Mouse (Mus musculus) ovary, postnatal 10 days (tissue): Measurements from ENCODE around the gene Gpr82.

ENCODE experiments used
- DNase-seq: peaks from one replicate; pipeline ENCODE4 v3.0.0; 2022; ENCODE audit warnings: low spot score

Gpr82 gene

DNA sequence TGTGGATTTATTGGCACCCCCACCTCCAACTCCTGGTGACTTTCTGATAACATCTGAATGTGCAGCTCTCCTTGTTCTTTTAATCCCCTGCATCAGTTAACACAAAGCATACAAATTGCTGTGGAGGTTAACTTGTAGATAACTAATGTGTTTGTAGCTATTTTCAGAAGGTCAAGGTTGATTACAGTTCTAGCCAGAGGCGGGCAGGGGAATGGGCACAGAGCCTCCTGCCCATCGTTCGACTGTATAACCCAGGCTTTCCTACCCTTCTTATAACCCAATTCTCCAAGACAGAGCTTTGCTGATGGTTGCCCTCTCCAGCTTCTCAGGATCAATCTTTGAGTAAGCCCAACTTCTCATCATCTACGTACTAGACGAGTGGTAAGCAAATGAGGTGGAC, at the start of gene Gpr82:
Gene Gpr82 (plus strand): TSS at position 301 of the 400 bp plus-strand sequence.
- no peak for DNase-seq

- no peak for DNase-seq
Measured at GRCm38 (mm10) chrX:13612115-13612514, 49.0 kb upstream of the Gpr82 start.

DNA sequence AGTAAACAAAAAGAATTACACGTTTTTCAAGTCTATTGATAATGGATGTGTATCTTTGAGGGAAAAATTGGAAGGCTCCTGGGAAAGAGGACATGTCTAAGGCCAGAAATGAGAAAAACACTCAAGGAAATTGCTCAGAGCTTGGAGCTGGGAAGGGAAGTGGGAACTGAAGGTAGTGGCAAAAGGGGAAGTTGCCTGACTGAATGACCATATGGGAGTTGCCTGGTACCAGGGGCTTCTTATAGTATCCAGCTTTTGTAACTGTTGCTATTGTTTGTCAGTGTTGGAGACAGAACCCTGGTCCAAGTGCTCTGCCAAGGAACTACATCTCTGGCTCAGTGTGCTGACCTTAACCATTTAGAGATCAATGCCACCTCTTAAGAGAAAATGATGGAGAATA, 44.4 kb upstream of the Gpr82 start:
- DNase-seq, result no peak

GRCm38 (mm10) chrX:13617294-13617693, 43.9 kb upstream of the Gpr82 start:
- no peak for DNase-seq

GRCm38 (mm10) chrX:13618476-13618875, 42.7 kb upstream of the Gpr82 start:
- DNase-seq, result no peak

GRCm38 (mm10) chrX:13621473-13621872, 39.7 kb upstream of the Gpr82 start:
- no peak for DNase-seq

GRCm38 (mm10) chrX:13622654-13623053, 38.5 kb upstream of the Gpr82 start:
- DNase-seq, result no peak

GRCm38 (mm10) chrX:13631599-13632283, 29.4 kb upstream of the Gpr82 start, which contains the start of gene Gpr34:
Gpr34 (plus strand) TSS chrX:13632089.
- DNase-seq, result no peak

DNA sequence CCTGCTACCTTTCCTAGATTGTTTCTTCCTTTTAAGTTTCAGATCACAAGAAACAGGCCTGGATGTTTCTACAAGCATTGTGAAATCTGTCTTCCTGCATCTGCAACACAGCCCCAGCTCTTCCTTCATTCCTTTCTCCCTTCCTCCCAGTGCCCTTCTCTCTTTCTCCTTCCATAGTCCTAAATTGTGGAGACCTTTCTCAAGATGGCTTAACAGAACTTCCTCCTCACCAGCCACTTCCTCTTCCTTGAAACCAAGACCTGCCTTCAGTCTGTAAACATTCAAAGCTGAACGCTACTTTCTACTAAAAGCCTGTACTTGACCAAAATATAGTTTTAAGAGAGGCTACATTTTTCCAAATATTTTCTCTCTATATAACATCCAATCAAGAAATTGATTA, 24.8 kb upstream of the Gpr82 start:
- no peak for DNase-seq

- no peak for DNase-seq
Measured at GRCm38 (mm10) chrX:13638894-13639293, 22.3 kb upstream of the Gpr82 start.

DNA sequence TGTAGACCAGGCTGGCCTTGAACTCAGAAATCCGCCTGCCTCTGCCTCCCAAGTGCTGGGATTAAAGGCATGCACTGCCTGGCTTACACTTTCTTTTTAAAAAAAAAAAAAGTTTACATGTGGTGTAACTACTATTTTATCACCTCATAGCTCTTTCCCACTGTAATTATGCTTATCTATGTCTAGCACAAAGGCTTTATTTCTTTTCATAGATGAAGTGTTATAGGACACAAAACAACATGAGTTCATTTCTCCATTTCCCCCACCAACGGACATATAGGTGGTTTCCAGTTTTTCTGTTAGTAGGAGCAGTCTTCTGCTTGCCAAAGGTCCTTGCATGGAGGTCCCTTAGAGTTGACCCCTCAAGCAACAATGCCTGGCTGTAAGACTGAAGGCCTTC, 9.3 kb upstream of the Gpr82 start:
- DNase-seq, result no peak

GRCm38 (mm10) chrX:13652291-13652690, 8.9 kb upstream of the Gpr82 start:
- DNase-seq, result no peak

DNA sequence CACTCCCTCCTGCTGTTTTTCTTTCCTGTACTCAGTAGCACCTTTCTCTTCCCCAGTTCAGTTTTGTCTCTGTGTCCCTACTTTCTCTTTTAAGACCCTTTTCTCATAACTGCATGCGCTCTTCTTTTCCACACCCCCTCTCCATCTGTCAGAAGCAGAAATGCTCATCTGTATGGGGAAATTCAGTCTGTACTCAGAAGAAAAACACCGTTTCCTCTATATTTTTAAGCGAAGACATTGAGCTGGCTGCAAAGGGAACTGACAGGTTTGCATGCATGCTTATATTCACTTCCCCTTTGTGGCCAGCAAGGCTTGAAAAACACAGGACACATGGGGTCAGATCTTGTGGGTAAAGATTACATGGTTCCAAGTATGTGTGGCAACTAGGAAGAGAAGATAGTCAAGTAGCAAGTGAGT, 6.2 kb upstream of the Gpr82 start:
- DNase-seq, result no peak

DNA sequence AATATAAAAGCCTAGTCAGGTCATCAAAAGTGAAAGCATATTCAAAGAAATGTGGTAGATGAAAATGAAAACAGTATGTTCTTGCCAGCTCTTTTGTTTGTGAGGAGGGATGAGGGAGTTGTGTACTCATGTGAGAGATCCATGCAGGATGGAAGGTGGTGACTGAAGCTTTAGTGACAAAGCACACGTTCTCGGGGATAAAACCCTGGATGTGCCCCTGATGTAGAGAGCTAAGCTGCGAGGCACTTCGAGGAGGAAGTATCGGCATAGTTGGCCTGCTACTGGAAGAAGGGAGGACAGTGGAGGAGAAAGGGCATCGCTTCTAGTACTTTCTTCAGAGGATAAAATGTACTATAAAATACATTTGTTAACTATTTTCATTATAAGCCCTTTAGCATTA, 5.3 kb upstream of the Gpr82 start:
- DNase-seq, result no peak

GRCm38 (mm10) chrX:13656721-13657120, 4.4 kb upstream of the Gpr82 start:
- no peak for DNase-seq

GRCm38 (mm10) chrX:13658616-13659140, 2.5 kb upstream of the Gpr82 start:
- no peak for DNase-seq

DNA sequence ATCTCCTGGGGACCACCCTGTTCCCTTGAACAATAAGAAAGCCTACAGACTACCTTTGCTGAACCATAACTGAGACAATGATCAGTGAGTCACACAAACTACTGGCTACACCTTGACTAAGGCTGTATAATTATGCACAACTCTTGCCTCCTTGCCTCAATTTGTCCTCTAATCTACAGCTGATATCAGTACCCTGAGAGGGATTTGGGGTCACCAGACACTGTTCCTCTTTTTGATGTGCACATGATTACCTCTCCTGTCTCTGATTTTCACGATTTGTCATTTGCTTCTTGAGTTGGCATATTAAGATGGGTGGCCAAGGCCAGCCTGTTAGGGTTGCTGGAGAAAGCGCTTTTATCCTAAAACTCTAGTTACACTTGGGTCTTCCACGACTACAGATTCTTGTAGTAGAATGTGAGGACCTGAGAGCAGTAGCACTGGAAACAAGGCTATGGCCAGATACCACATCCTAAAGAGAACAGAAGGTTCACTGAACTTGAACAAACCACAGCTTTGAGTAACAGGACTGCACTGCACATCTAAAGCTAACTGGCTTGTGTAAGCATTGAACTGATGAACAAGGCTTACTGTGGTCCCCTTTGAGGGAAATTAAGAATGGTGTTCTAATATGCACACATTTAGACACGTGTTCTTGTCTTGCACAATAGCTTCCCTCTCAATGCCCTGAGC, 1.8 kb upstream of the Gpr82 start:
- no peak for DNase-seq

- DNase-seq, result no peak
Measured at GRCm38 (mm10) chrX:13668867-13669266, 7.7 kb downstream of the Gpr82 start.

DNA sequence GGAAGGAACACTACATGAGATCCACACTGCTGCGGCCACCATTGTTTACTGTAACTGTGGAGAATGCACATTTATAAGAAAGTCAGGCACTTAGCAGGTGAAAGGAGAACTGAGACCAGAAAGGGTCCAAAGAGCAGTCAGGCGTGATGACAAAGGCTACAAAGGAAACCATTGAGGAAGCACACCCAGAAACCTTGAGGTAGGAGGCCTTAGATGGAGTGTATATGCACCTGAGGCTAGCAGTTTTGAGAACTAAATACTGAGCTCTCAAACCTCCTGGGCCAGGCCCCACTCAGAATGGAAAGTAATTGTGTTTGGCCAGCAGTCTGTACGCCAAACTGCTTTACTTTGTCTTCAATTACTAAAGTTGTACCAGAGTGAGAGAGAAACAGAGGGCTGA, 9.2 kb downstream of the Gpr82 start:
- no peak for DNase-seq

DNA sequence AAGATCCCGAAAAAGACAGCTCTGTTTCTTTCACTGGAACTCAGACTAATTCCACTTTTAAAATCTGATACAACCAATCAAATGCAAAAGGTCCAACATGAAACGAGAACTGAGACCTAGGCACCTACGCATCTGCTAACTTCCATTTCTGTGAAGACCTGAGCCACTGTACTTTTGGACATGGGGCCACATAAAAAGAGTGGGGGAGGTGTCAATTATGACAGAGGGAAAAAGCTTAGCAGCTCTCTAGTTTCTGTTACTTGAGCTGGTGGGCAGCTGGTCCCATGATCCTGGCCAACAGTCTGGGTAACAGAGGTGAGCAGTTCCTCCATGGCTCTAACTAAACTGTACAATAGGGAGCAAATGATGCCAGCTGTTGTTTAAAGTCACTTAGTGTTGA, 11.8 kb downstream of the Gpr82 start:
- DNase-seq, result no peak

- no peak for DNase-seq
Measured at GRCm38 (mm10) chrX:13681748-13682147, 20.6 kb downstream of the Gpr82 start.

- DNase-seq, result no peak
Measured at GRCm38 (mm10) chrX:13686589-13686988, 25.4 kb downstream of the Gpr82 start.

DNA sequence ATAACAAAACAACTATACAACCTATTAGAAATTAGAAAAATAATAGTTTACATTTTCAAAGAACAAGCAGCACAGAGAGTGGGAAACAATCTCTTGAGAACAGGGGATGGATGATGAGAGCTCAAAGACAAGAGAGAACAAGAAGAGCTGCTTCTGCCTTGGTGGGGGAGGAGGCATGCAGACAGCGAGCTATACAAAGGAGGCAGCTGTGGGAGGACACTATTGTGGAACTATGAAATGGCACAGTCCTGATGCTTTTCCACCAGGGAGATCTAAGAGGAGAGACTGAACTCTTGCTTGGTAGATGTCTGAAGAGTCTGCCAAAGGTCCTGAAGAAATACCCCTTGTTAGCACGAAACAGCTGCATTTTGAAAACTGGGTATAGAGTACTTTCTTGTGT, 27.2 kb downstream of the Gpr82 start:
- DNase-seq, result no peak

GRCm38 (mm10) chrX:13691865-13692264, 30.7 kb downstream of the Gpr82 start:
- no peak for DNase-seq
